Mouse (Mus musculus) thymus, postnatal 10 days (tissue): Measurements from ENCODE around the gene Nkx6-1.

ENCODE experiments used
- DNase-seq, 2 experiments: peaks; one replicate each; pipeline ENCODE4 v3.0.0; 2021; ENCODE audit warnings: low spot score in 2 of 2

Nkx6-1 gene

DNA sequence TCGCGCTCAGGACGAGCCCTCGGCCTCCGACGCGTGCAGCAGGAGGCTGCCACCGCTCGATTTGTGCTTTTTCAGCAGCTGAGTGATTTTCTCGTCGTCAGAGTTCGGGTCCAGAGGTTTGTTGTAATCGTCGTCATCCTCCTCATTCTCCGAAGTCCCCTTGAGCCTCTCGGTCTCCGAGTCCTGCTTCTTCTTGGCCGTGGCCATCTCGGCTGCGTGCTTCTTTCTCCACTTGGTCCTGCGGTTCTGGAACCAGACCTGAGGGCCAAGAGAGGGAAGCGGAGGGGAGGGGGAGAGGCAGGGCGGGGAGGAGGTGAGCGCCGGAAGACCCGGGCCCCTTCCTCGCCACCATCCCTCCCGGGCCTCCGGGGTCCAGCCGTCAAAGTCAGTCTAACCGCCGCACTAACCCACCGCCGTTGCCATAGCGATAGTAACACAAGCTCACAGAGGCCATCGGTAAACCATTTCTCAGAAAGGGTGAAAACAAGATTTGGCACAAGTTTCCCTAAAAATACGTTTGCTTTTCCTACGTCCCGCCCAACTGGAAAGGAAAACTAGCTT lies 5.3 kb downstream of the Nkx6-1 start:
- DNase-seq, result no peak

DNA sequence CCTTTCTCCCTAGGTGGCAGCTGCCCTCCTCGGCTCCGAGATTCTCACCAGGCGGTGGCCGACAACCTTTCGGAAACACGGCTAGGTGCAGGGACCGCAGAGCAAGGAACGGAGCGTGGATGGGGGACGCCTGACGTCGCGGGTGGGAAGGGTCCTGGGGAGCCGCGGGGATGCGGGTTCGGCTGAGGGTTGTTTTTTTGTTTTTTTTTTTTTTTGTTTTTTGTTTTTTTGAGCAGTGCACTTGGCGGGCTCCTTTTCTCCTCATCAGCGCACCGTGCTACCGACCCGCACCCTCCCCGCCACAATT lies 5.9 kb downstream of the Nkx6-1 start:
- no peak for DNase-seq

DNA sequence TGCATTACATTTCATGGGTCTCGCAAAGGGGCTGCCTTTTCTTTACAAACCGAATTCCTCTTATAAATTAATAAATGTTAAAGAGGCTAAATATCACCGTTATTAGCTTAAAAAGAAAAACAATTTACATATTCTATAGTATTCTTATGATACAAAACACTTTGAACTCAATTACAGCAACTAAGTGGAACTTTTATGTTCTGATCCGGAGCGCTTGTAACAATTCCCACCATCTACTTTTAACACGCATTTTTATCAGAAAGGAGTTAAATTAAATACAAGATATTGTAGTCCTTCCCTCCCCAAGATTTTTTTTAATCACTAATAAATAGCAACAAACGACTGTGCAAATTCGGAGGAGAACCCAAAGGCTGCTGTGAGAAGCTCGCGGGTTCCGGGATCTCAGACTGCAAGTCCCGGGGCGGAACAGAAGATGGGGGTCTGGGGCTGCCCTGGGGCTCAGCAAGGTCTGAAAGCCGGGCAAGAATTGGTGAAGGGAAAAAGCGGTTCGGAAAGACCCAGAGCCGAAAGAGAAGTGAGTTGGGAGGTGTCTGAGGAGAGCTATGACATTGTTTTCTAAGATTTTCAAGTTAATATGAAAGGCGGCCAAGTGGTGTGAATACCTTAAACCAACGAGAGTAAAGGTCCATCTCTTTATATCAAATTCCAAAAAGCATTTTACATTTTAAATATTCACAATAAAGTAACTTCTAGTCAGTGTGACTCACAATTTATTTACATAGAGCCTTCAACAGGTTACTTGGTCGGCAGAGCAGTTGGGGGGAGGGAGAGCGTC lies 6.4 kb downstream of the Nkx6-1 start:
- no peak for DNase-seq

DNA sequence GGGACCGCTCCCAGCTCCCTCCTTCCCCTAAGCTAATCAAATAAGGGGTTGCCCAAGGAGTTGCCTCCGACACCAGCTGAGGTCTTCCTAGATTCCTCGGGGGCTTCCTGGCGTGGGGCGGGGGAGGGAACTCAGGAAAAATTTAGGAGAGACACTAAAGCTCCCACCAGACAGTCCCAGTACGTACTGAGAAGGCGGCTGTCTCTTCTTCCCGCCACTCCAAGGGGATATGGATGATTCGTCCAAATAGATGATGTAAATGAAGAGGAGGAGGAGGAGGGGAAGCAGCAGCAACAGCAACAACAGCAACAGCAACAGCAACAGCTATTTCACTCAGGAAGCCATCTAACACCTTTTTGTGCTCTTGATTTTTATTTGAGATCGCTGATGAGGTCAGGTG lies 7.1 kb downstream of the Nkx6-1 start:
- DNase-seq, result no peak

DNA sequence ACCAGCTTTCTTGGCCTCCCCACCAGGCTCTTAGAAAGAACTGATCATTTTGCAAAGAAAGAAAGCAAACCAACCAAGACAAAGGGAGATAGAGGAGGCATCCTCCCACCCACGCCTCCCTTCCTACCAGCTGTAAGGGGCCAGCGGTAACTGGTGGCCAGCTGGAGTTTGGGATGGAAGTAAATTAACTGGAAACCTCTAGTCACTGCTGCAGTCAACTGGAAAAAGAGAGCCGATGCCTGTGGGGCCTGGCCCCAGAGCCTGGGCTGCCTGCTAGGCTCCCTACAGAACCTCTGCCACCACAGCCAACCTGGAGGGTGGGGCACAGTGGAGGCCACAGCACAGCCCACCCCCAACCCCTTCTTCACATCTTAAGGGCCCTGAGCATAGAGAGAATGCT lies 8.7 kb downstream of the Nkx6-1 start:
- no peak for DNase-seq

DNA sequence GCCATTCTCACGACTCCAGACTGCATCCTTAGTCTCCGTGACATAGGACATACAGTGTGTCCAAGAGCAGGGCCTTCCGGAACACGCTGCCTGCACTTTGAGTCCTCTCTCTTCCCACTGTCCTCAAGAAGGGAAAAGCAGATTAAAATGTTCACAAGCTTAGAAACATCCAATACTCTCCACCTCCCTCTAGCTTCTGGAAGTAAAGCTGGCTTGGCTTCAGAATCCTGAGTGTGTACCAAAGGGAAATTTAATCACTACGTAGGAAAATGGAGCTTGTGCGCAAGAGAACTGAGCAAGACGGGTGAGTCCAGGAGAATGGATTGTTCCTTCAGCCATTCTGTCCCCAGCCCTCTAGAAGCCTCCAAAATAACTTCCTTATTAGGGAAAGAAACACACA lies 9.4 kb downstream of the Nkx6-1 start:
- DNase-seq, result no peak

DNA sequence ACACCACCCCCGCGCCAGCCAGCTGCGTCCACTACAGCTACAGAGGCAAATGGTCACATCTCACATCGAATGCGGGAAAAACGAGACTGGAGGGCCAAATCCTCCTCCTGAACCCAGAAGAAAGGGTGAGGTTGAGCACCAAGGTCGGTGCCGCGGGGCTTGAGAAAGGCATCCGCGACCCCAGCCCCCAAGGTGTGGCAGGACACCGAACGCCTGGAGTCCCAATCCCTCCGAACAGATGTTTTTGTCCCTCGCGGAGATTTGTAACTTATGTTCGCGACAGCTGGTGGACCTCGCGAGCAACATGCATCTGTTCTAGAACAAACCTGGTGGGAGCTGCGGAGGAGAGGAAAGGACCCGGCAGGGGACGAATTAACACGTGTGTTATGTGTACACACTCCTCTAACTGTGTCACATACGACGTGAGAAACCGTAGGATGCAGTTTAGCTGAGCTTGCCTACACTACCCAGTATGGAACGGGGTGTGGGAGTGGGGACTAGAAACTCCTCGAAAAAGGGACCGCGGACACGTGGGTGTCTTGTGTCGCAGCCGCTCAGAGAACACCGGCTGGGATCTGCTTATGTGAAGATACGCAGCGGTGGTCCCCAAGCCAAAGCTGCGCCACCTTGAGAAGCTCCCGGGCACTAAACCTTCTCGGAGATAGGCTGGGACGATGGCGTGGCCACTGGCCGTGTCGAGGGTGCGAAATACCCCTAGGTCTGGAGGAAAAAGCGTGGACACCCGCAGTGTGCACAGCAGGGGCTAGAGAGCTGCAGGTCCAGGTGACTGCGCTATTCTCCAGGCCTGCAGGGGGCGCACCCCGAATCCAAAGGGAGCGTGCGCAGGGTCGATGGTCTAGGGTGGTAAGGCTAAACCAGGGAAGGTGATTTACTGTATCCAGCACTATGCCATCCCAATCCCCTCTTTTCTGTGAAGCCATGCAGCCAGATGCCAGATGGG lies 16.8 kb downstream of the Nkx6-1 start:
- no peak for DNase-seq

DNA sequence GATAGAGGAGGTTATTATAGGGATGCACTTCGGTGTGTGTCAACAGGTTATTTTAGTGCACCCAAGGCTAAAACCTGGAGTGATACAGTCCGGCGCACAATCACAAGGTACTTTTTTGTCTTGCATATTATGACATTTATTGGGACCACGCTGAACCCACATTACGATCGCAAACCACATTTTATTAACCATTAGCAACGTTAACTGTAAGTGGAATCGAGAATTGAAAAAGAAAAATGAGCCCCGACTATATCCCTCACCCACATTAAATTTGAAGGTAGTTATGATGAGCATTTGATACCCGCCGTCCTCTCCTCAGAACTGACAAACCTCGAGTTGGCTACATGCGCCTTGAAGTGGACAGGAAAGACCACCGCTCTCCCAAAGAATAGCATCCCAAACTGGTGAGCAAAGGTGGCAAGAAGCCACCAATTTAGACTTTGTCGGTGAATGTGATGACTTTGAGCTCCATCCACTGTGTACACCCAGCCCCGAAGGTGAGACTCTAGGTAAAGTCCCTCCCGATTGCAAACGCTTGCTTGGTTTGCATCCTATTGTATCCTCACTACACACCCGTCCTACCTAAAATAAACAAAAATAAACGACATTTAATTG lies 17.7 kb downstream of the Nkx6-1 start:
- no peak for DNase-seq

DNA sequence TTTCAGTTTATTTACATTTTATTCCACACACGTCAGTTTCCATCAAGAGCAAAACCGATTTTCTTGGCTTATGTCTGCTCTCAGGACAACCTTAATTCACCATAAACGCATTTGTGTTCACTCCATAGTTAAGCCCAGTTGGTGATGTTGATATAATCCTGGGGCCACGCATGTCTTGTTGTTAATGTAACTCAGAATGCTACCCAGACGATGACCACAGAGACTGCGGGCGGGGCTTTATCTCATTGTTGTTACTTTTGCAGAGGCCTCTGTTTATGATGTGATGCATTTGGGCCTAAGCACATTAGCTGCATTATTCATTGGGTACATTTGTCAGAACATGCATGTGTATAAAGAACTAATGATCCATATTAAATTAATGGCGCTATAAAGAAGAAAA lies 19.7 kb downstream of the Nkx6-1 start:
- DNase-seq, result no peak

DNA sequence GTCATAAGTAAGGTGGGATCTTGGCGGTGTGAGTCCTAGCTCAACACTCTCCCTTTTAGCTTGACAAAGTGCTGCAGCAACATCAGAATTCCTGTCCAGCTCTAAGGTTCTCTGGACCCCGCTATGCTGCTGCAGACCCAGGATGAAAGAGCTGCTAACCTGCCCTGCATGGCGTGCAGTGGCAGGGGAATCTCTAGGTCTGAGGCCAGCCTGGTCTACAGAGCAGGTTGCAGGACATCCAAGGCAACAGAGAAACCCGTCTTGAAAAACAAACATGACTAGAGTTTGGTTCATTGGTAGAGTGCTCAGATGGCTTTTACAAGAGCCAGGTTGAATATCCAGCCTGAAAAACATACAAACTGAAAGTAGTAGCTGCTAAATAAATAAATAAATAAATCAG lies 26.7 kb downstream of the Nkx6-1 start:
- DNase-seq, result no peak
